Mouse (Mus musculus) lung, postnatal 0 days (tissue): ENCODE measurements around the gene Stam.

ENCODE experiments used
- CTCF ChIP-seq: IDR thresholded peaks from 2 replicates; pipeline ENCODE4 v1.5.1; 2016; ENCODE audit warnings: antibody characterized with exemption, mild to moderate bottlenecking
- EP300 ChIP-seq: IDR thresholded peaks from 2 replicates; pipeline ENCODE4 v1.6.1; 2016; ENCODE audit warnings: antibody characterized with exemption, mild to moderate bottlenecking, control low read depth

DNA sequence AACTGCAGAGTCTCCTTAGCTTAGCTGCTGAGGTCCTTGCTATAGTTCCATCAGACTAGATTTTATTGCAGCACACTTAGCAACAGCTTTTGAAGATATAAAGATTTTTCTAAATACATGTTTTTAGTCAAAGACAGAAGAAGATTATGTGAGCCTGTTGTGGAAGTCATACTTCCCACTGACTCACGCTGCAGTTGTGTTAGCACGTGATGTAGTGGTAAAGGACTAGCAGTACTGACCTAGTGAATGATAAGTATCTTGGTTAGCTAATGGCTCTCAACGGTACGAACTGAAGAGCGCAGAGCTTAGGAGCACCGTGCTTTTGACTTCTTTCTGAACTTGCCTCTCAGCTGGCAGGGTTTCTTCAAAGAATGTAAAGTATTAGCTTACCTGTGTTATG lies 52.5 kb downstream of the Stam start:
- no peak for TF ChIP-seq CTCF
- TF ChIP-seq EP300: no peak
